Mouse (Mus musculus) layer of hippocampus, postnatal 14 days (tissue): ENCODE results near the gene Zbtb7a. TPM values are rescaled to one million over a fixed set of nuclear protein-coding genes. Genes with fewer than 3 reads are reported as not detected.

Experiments used
- DNase-seq, 2 experiments: peaks; one replicate each; pipeline ENCODE4 v3.0.0; 2021 to 2022; ENCODE audit warnings: low spot score in 2 of 2, mixed read lengths in 1 of 2
- total RNA-seq, 2 experiments: library from RNA; stranded (reverse); gene quantifications; 2 replicates each; pipeline ENCODE4 v1.2.3; 2021

The Zbtb7a gene
- total RNA-seq, 2 experiments from 2014 or later = 61.6 to 63.6 TPM

- no peak for DNase-seq
Measured at GRCm38 (mm10) chr10:81184765-81185164, 49.7 kb downstream of the Zbtb7a start.

- DNase-seq = no peak
Measured at GRCm38 (mm10) chr10:81187161-81187560, 52.1 kb downstream of the Zbtb7a start.

- DNase-seq = no peak
Measured at GRCm38 (mm10) chr10:81189821-81190220, 54.8 kb downstream of the Zbtb7a start.

- DNase-seq = no peak
Measured at GRCm38 (mm10) chr10:81190236-81190911, 55.4 kb downstream of the Zbtb7a start.

- no peak for DNase-seq
Measured at GRCm38 (mm10) chr10:81190912-81191321, 55.9 kb downstream of the Zbtb7a start.

GRCm38 (mm10) chr10:81191342-81191982 is 56.4 kb downstream of the Zbtb7a start:
- DNase-seq = peak in 1 of 2 experiments; percentile 10

- DNase-seq = peak; percentile 88 to 89
Measured at GRCm38 (mm10) chr10:81192270-81192967, 57.4 kb downstream of the Zbtb7a start.

GRCm38 (mm10) chr10:81192968-81193501 is 58.0 kb downstream of the Zbtb7a start:
- DNase-seq = no peak

- no peak for DNase-seq
Measured at GRCm38 (mm10) chr10:81193991-81194774, 59.2 kb downstream of the Zbtb7a start.

- DNase-seq = no peak
Measured at GRCm38 (mm10) chr10:81195300-81195699, 60.3 kb downstream of the Zbtb7a start.

GRCm38 (mm10) chr10:81196470-81197065 is 61.5 kb downstream of the Zbtb7a start:
- DNase-seq = no peak

- no peak for DNase-seq
Measured at GRCm38 (mm10) chr10:81197305-81197704, 62.3 kb downstream of the Zbtb7a start.

- DNase-seq = peak in 1 of 2 experiments; percentile 74
Measured at GRCm38 (mm10) chr10:81198230-81198629, 63.2 kb downstream of the Zbtb7a start.

GRCm38 (mm10) chr10:81198990-81199389 is 64.0 kb downstream of the Zbtb7a start:
- no peak for DNase-seq

- DNase-seq = no peak
Measured at GRCm38 (mm10) chr10:81200141-81200540, 65.1 kb downstream of the Zbtb7a start.

- DNase-seq = no peak
Measured at GRCm38 (mm10) chr10:81200605-81201287, 65.7 kb downstream of the Zbtb7a start.

GRCm38 (mm10) chr10:81201807-81202758 is 67.1 kb downstream of the Zbtb7a start, which contains the start of gene Nmrk2:
Nmrk2 (minus strand) TSS chr10:81202051.
- DNase-seq = no peak
